Mouse (Mus musculus): ENCODE data around the gene Ovol3.
"Not testable (repeated sequence)": the region's sequence is repeated elsewhere in the genome, so short reads cannot be mapped to it uniquely, and the experiment has no call there.

Gene Ovol3

GRCm38 (mm10) chr7:30235625-30236024 lies at the start of gene Ovol3:
TSS of gene Ovol3 (minus strand) at chr7:30235725.
- no peak for DNase-seq

- no peak for DNase-seq
Measured at GRCm38 (mm10) chr7:30282740-30283139, 47.2 kb upstream of the Ovol3 start.

- DNase-seq, result peak; percentile 10
Measured at GRCm38 (mm10) chr7:30281522-30281921, 46.0 kb upstream of the Ovol3 start.

- peak; percentile 81 for DNase-seq
Measured at GRCm38 (mm10) chr7:30280670-30281138, 45.2 kb upstream of the Ovol3 start.

- peak; percentile 90 for DNase-seq
Measured at GRCm38 (mm10) chr7:30279951-30280669, 44.6 kb upstream of the Ovol3 start, which contains the start of the genes Thap8 and Wdr62. TSS of gene Thap8 (plus strand) at chr7:30280094. TSS of gene Wdr62 (minus strand) at chr7:30280419.

- DNase-seq, result peak; percentile 11
Measured at GRCm38 (mm10) chr7:30279536-30279935, 44.0 kb upstream of the Ovol3 start.

GRCm38 (mm10) chr7:30278911-30279310 lies 43.4 kb upstream of the Ovol3 start:
- DNase-seq, result no peak

- no peak for DNase-seq
Measured at GRCm38 (mm10) chr7:30274383-30274782, 38.9 kb upstream of the Ovol3 start.

- no peak for DNase-seq
Measured at GRCm38 (mm10) chr7:30269641-30270040, 34.1 kb upstream of the Ovol3 start.

- no peak for DNase-seq
Measured at GRCm38 (mm10) chr7:30266780-30267179, 31.3 kb upstream of the Ovol3 start.

GRCm38 (mm10) chr7:30265935-30266334 lies 30.4 kb upstream of the Ovol3 start:
- DNase-seq, result no peak

- no peak for DNase-seq
Measured at GRCm38 (mm10) chr7:30265531-30265930, 30.0 kb upstream of the Ovol3 start.

GRCm38 (mm10) chr7:30265041-30265440 lies 29.5 kb upstream of the Ovol3 start:
- DNase-seq, result no peak

GRCm38 (mm10) chr7:30251956-30252954 lies 16.7 kb upstream of the Ovol3 start:
- DNase-seq, result no peak

- DNase-seq, result not testable (repeated sequence)
Measured at GRCm38 (mm10) chr7:30237374-30237773, 1.8 kb upstream of the Ovol3 start.

GRCm38 (mm10) chr7:30235091-30235490 lies 434 bp downstream of the Ovol3 start:
- no peak for DNase-seq

GRCm38 (mm10) chr7:30234276-30234858 lies 1.2 kb downstream of the Ovol3 start:
- DNase-seq, result no peak

- peak; percentile 47 for DNase-seq
Measured at GRCm38 (mm10) chr7:30233387-30233786, 2.1 kb downstream of the Ovol3 start.

GRCm38 (mm10) chr7:30232631-30233148 lies 2.8 kb downstream of the Ovol3 start:
- DNase-seq, result peak; percentile 67

GRCm38 (mm10) chr7:30231669-30232454 lies 3.7 kb downstream of the Ovol3 start, which contains the start of the genes Polr2i and Tbcb:
TSS of gene Polr2i (plus strand) at chr7:30231948.
TSS of gene Tbcb (minus strand) at chr7:30232272.
- DNase-seq, result peak; percentile 98

GRCm38 (mm10) chr7:30231328-30231668 lies 4.2 kb downstream of the Ovol3 start:
- DNase-seq, result no peak

- no peak for DNase-seq
Measured at GRCm38 (mm10) chr7:30224206-30224605, 11.3 kb downstream of the Ovol3 start.
